Mouse (Mus musculus): ENCODE results near the gene Med18. TPM values are rescaled to one million over a fixed set of nuclear protein-coding genes. Genes with fewer than 3 reads are reported as not detected.
"Not testable (repeated sequence)": the region's sequence is repeated elsewhere in the genome, so short reads cannot be mapped to it uniquely, and the experiment has no call there.

The Med18 gene
- polyA plus RNA-seq, 1 experiment from 2014 or later, result 17.8 TPM

- no peak overlapping the region for H3K27ac ChIP-seq
- ATAC-seq, result no peak
- H3K27me3 ChIP-seq, result no peaks in the 10 kb centered on the region
- peaks cover 4% of the 10 kb centered on the region; the same call in 1 of the 2 replicates for H3K9me3 ChIP-seq
- no peaks in the 10 kb centered on the region for H3K4me1 ChIP-seq (replicated peaks)
- H3K36me3 ChIP-seq, result no peaks in the 10 kb centered on the region
- WGBS, result 88% methylated on average over 8 of the region's 8 CpGs
- H3K4me3 ChIP-seq (replicated peaks), result no peak overlapping the region
- no peak overlapping the region for H3K9ac ChIP-seq (replicated peaks)
- H3K4me2 ChIP-seq (replicated peaks), result no peak overlapping the region
These were observed 19.2 kb downstream of the Med18 start for GRCm38 (mm10) chr4:132444516-132444915.

GRCm38 (mm10) chr4:132437857-132438256, 25.9 kb downstream of the Med18 start:
- ATAC-seq, result no peak
- H3K4me1 ChIP-seq (replicated peaks), result no peaks in the 10 kb centered on the region
- H3K27me3 ChIP-seq, result no peaks in the 10 kb centered on the region
- H3K36me3 ChIP-seq, result no peaks in the 10 kb centered on the region
- no peak overlapping the region for H3K9ac ChIP-seq (replicated peaks)
- H3K4me2 ChIP-seq (replicated peaks), result no peak overlapping the region
- no peak overlapping the region for H3K4me3 ChIP-seq (replicated peaks)
- no peak overlapping the region for H3K27ac ChIP-seq
- H3K9me3 ChIP-seq, result 0 out of 2 replicates have a peak, but pooled peaks cover under 1% of the 10 kb centered on the region
- WGBS, result 27% methylated on average over 11 of the region's 11 CpGs

GRCm38 (mm10) chr4:132432717-132433372, 30.9 kb downstream of the Med18 start:
- H3K36me3 ChIP-seq, result no peaks in the 10 kb centered on the region
- ATAC-seq, result no peak
- no peaks in the 10 kb centered on the region for H3K9me3 ChIP-seq
- no peak overlapping the region for H3K27ac ChIP-seq
- 15% methylated on average over 14 of the region's 14 CpGs for WGBS
- H3K4me1 ChIP-seq (replicated peaks), result no peaks in the 10 kb centered on the region
- no peak overlapping the region for H3K4me2 ChIP-seq (replicated peaks)
- no peak overlapping the region for H3K4me3 ChIP-seq (replicated peaks)
- no peaks in the 10 kb centered on the region for H3K27me3 ChIP-seq
- peak overlapping the region; percentile 1; the same call in 1 of the 2 replicates for H3K9ac ChIP-seq (replicated peaks)

GRCm38 (mm10) chr4:132428022-132428542, 35.6 kb downstream of the Med18 start:
- no peaks in the 10 kb centered on the region for H3K27me3 ChIP-seq
- H3K4me3 ChIP-seq (replicated peaks), result no peak overlapping the region
- H3K9ac ChIP-seq (replicated peaks), result no peak overlapping the region
- no peak for ATAC-seq
- H3K36me3 ChIP-seq, result no peaks in the 10 kb centered on the region
- no peaks in the 10 kb centered on the region for H3K9me3 ChIP-seq
- no peak overlapping the region for H3K27ac ChIP-seq
- H3K4me1 ChIP-seq (replicated peaks), result no peaks in the 10 kb centered on the region
- no peak overlapping the region for H3K4me2 ChIP-seq (replicated peaks)
- WGBS, result 72% methylated on average over 9 of the region's 9 CpGs

- Histone ChIP-seq H3K9ac (replicated peaks) (no peak overlapping the region), H3K4me1 (replicated peaks) (0 out of 2 replicates have a peak, but pooled peaks cover 4% of the 10 kb centered on the region), H3K27ac (no peak overlapping the region), H3K4me3 (replicated peaks) (no peak overlapping the region), H3K9me3 (no peaks in the 10 kb centered on the region), H3K36me3 (no peaks in the 10 kb centered on the region), H3K27me3 (no peaks in the 10 kb centered on the region), H3K4me2 (replicated peaks) (no peak overlapping the region)
- 76% methylated on average over 4 of the region's 4 CpGs for WGBS
- no peak for ATAC-seq
These were observed 36.2 kb downstream of the Med18 start for GRCm38 (mm10) chr4:132427493-132427892.

GRCm38 (mm10) chr4:132426021-132426420, 37.7 kb downstream of the Med18 start:
- H3K27me3 ChIP-seq, result no peaks in the 10 kb centered on the region
- ATAC-seq, result no peak
- no peak overlapping the region for H3K4me2 ChIP-seq (replicated peaks)
- H3K4me3 ChIP-seq (replicated peaks), result no peak overlapping the region
- WGBS, result 74% methylated on average over 2 of the region's 2 CpGs
- no peak overlapping the region for H3K9ac ChIP-seq (replicated peaks)
- no peak overlapping the region for H3K27ac ChIP-seq
- no peaks in the 10 kb centered on the region for H3K9me3 ChIP-seq
- no peaks in the 10 kb centered on the region for H3K36me3 ChIP-seq
- H3K4me1 ChIP-seq (replicated peaks), result peaks cover 8% of the 10 kb centered on the region

GRCm38 (mm10) chr4:132424765-132425164, 39.0 kb downstream of the Med18 start:
- Histone ChIP-seq H3K9ac (replicated peaks) (no peak overlapping the region), H3K27me3 (no peaks in the 10 kb centered on the region), H3K36me3 (no peaks in the 10 kb centered on the region), H3K9me3 (no peaks in the 10 kb centered on the region), H3K27ac (no peak overlapping the region), H3K4me1 (replicated peaks) (peaks cover 20% of the 10 kb centered on the region), H3K4me2 (replicated peaks) (no peak overlapping the region), H3K4me3 (replicated peaks) (no peak overlapping the region)
- no peak for ATAC-seq
- WGBS, result 97% methylated on average over 5 of the region's 5 CpGs

GRCm38 (mm10) chr4:132421923-132422782, 41.6 kb downstream of the Med18 start, which contains the start of gene Phactr4:
Gene Phactr4 (minus strand): TSS chr4:132422489.
- H3K4me2 ChIP-seq (replicated peaks), result peak within 1 kb of the TSS; percentile 72
- no peaks in the 10 kb centered on the region for H3K9me3 ChIP-seq
- peak within 1 kb of the TSS; percentile 89 for H3K27ac ChIP-seq
- WGBS, result under 1% methylated on average over 68 of the region's 73 CpGs
- peaks cover 21% of the 10 kb centered on the region for H3K4me1 ChIP-seq (replicated peaks)
- ATAC-seq, result peak; percentile 99
- no peaks in the 10 kb centered on the region for H3K36me3 ChIP-seq
- peak within 1 kb of the TSS; percentile 80 for H3K9ac ChIP-seq (replicated peaks)
- peak within 1 kb of the TSS; percentile 70 for H3K4me3 ChIP-seq (replicated peaks)
- no peaks in the 10 kb centered on the region for H3K27me3 ChIP-seq

GRCm38 (mm10) chr4:132421556-132421922, 42.2 kb downstream of the Med18 start:
- H3K4me3 ChIP-seq (replicated peaks), result peak overlapping the region; percentile 70
- no peaks in the 10 kb centered on the region for H3K36me3 ChIP-seq
- H3K27ac ChIP-seq, result peak overlapping the region; percentile 89
- no peak for ATAC-seq
- WGBS, result 0% methylated on average over 13 of the region's 13 CpGs
- H3K4me1 ChIP-seq (replicated peaks), result peaks cover 21% of the 10 kb centered on the region
- peak overlapping the region; percentile 80 for H3K9ac ChIP-seq (replicated peaks)
- H3K9me3 ChIP-seq, result no peaks in the 10 kb centered on the region
- no peaks in the 10 kb centered on the region for H3K27me3 ChIP-seq
- peak overlapping the region; percentile 72 for H3K4me2 ChIP-seq (replicated peaks)

- Histone ChIP-seq H3K27ac (no peak overlapping the region), H3K9me3 (no peaks in the 10 kb centered on the region), H3K4me3 (replicated peaks) (peak overlapping the region; percentile 70), H3K4me1 (replicated peaks) (peaks cover 21% of the 10 kb centered on the region), H3K9ac (replicated peaks) (no peak overlapping the region), H3K36me3 (no peaks in the 10 kb centered on the region), H3K4me2 (replicated peaks) (peak overlapping the region; percentile 72), H3K27me3 (no peaks in the 10 kb centered on the region)
- ATAC-seq, result no peak
- 83% methylated on average over 5 of the region's 5 CpGs for WGBS
These were observed 43.2 kb downstream of the Med18 start for GRCm38 (mm10) chr4:132420471-132420870.

- H3K4me3 ChIP-seq (replicated peaks), result no peak overlapping the region
- no peak overlapping the region for H3K27ac ChIP-seq
- no peaks in the 10 kb centered on the region for H3K9me3 ChIP-seq
- H3K36me3 ChIP-seq, result peaks cover 4% of the 10 kb centered on the region
- no peak overlapping the region for H3K4me2 ChIP-seq (replicated peaks)
- no peak for ATAC-seq
- no peaks in the 10 kb centered on the region for H3K27me3 ChIP-seq
- peaks cover 13% of the 10 kb centered on the region for H3K4me1 ChIP-seq (replicated peaks)
- H3K9ac ChIP-seq (replicated peaks), result no peak overlapping the region
These were observed 47.8 kb downstream of the Med18 start for GRCm38 (mm10) chr4:132415966-132416365.

- not testable (repeated sequence) for ATAC-seq; H3K9ac ChIP-seq (replicated peaks); H3K9me3 ChIP-seq; H3K4me3 ChIP-seq (replicated peaks); H3K27ac ChIP-seq; H3K4me2 ChIP-seq (replicated peaks); H3K36me3 ChIP-seq; H3K4me1 ChIP-seq (replicated peaks); H3K27me3 ChIP-seq
- over 99% methylated on average over 4 of the region's 4 CpGs for WGBS
These were observed 50.5 kb downstream of the Med18 start for GRCm38 (mm10) chr4:132413257-132413656.
